Mouse (Mus musculus) intestine, postnatal 0 days (tissue): ENCODE results near the gene 1700008O03Rik. TPM values are rescaled to one million over a fixed set of nuclear protein-coding genes. Genes with fewer than 3 reads are reported as not detected.

Experiments used
- ATAC-seq: fragments of 200-750 bp; cut with Nextera tagmentation; 2 replicates; pipeline ENCODE4 v1.8.0; 2017; ENCODE audit warnings: mild to moderate bottlenecking, moderate TSS enrichment, moderate library complexity
- H3K27ac ChIP-seq: fragments of 300-500 bp; sonication (generic); 2 replicates; pipeline ENCODE4 v1.5.1; 2014; ENCODE audit warnings: mild to moderate bottlenecking, low read depth, low read length, moderate library complexity
- H3K27me3 ChIP-seq: fragments of 300-500 bp; sonication (generic); replicated peaks from 2 replicates; pipeline ENCODE4 v1.6.1; 2014; ENCODE audit warnings: low read length, mixed read lengths; ENCODE audit not compliant: control insufficient read depth, insufficient read depth
- H3K36me3 ChIP-seq: fragments of 300-500 bp; sonication (generic); 2 replicates; pipeline ENCODE4 v1.6.1; 2014; ENCODE audit warnings: mild to moderate bottlenecking, moderate library complexity; ENCODE audit not compliant: control insufficient read depth, insufficient read depth
- H3K4me1 ChIP-seq: fragments of 300-500 bp; sonication (generic); replicated peaks from 2 replicates; pipeline ENCODE4 v1.6.1; 2014; ENCODE audit warnings: antibody characterized with exemption, low read length, mixed read lengths; ENCODE audit not compliant: control insufficient read depth, insufficient read depth
- H3K4me2 ChIP-seq: fragments of 300-500 bp; sonication (generic); replicated peaks from 2 replicates; pipeline ENCODE4 v1.6.1; 2014; ENCODE audit warnings: low read depth, mild to moderate bottlenecking, moderate library complexity
- H3K4me3 ChIP-seq: fragments of 300-500 bp; sonication (generic); 2 replicates; pipeline ENCODE4 v1.5.1; 2014; ENCODE audit warnings: low read depth, low read length
- H3K9ac ChIP-seq: fragments of 300-500 bp; sonication (generic); 2 replicates; pipeline ENCODE4 v1.6.1; 2014; ENCODE audit warnings: mild to moderate bottlenecking, low read depth, low read length
- H3K9me3 ChIP-seq: fragments of 300-500 bp; sonication (generic); 2 replicates; pipeline ENCODE4 v1.6.1; 2016; ENCODE audit warnings: mixed run types; ENCODE audit not compliant: control insufficient read depth
- CTCF ChIP-seq: sonication (generic); IDR thresholded peaks from 2 replicates; pipeline ENCODE4 v1.5.1; 2016; ENCODE audit warnings: low read depth, mild to moderate bottlenecking, control low read depth, antibody characterized with exemption, moderate library complexity
- whole genome bisulfite sequencing: fragments of 180-500 bp; shearing (Covaris S2); extraction: QIAGEN DNeasy Blood & Tissue Kit; methylation state at CpG from one replicate; pipeline ENCODE4 v1.1.7; 2014; 5-methylcytosine and 5-hydroxymethylcytosine counted together
- polyA plus RNA-seq: library from polyadenylated mRNA; unstranded; fragments of >200 nt; fragmentation: Nextera tagmentation; extraction: Ambion mirVana; gene quantifications from 2 replicates; pipeline ENCODE4 v1.2.1, GENCODE M21; 2015

Gene 1700008O03Rik
- polyA plus RNA-seq, 1 experiment from 2014 or later, result 0.60 TPM

- no peak overlapping the region for H3K27ac ChIP-seq
Measured at GRCm38 (mm10) chr7:44373889-44374652, 11.5 kb downstream of the 1700008O03Rik start.

GRCm38 (mm10) chr7:44373460-44373859 is 12.2 kb downstream of the 1700008O03Rik start:
- peak; percentile 36 for ATAC-seq
- Histone ChIP-seq H3K4me2 (peak overlapping the region; percentile 91), H3K4me1 (0 out of 2 replicates have a peak, but pooled peaks cover 2% of the 10 kb centered on the region), H3K27me3 (no peaks in the 10 kb centered on the region), H3K4me3 (peak overlapping the region; percentile 64), H3K27ac (no peak overlapping the region), H3K36me3 (no peaks in the 10 kb centered on the region), H3K9ac (0 out of 2 replicates have a peak overlapping the region, but pooled peaks have one; percentile 34), H3K9me3 (no peaks in the 10 kb centered on the region)
- TF ChIP-seq CTCF, result 0 out of 2 replicates have a peak, but pooled peaks have one; percentile 1
- WGBS, result 9% methylated on average over 7 of the region's 7 CpGs

More at GRCm38 (mm10) chr7:44373889-44374652, 11.5 kb downstream of the 1700008O03Rik start:
- Histone ChIP-seq H3K36me3 (no peaks in the 10 kb centered on the region), H3K4me2 (peak overlapping the region; percentile 91), H3K4me1 (0 out of 2 replicates have a peak, but pooled peaks cover 2% of the 10 kb centered on the region), H3K9me3 (no peaks in the 10 kb centered on the region), H3K9ac (peak overlapping the region; percentile 53), H3K27me3 (no peaks in the 10 kb centered on the region), H3K4me3 (peak overlapping the region; percentile 64)
- TF ChIP-seq CTCF, result no peak
- peak; percentile 84 for ATAC-seq
- WGBS, result under 1% methylated on average over 19 of the region's 19 CpGs

GRCm38 (mm10) chr7:44372678-44373077 is 12.9 kb downstream of the 1700008O03Rik start:
- Histone ChIP-seq H3K9ac (no peak overlapping the region), H3K36me3 (no peaks in the 10 kb centered on the region), H3K27me3 (no peaks in the 10 kb centered on the region), H3K9me3 (no peaks in the 10 kb centered on the region), H3K4me1 (no peaks in the 10 kb centered on the region), H3K4me2 (no peak overlapping the region), H3K27ac (no peak overlapping the region), H3K4me3 (no peak overlapping the region)
- ATAC-seq, result no peak
- TF ChIP-seq CTCF, result no peak
- 91% methylated on average over 8 of the region's 8 CpGs for WGBS

- 0 out of 2 replicates have a peak, but pooled peaks have one; percentile 0 for ATAC-seq
- peak overlapping the region; percentile 52; the same call in 1 of the 2 replicates for H3K4me3 ChIP-seq
- no peak for TF ChIP-seq CTCF
- H3K27me3 ChIP-seq, result peaks cover 49% of the 10 kb centered on the region
- peak overlapping the region; percentile 98 for H3K4me2 ChIP-seq
- H3K9me3 ChIP-seq, result no peaks in the 10 kb centered on the region
- H3K9ac ChIP-seq, result no peak overlapping the region
- WGBS, result 11% methylated on average over 21 of the region's 21 CpGs
- no peaks in the 10 kb centered on the region for H3K36me3 ChIP-seq
- no peaks in the 10 kb centered on the region for H3K4me1 ChIP-seq
- H3K27ac ChIP-seq, result no peak overlapping the region
Measured at GRCm38 (mm10) chr7:44360792-44361301, 24.8 kb downstream of the 1700008O03Rik start.

GRCm38 (mm10) chr7:44359908-44360672 is 25.5 kb downstream of the 1700008O03Rik start:
- no peaks in the 10 kb centered on the region for H3K36me3 ChIP-seq
- no peak overlapping the region for H3K27ac ChIP-seq
- no peaks in the 10 kb centered on the region for H3K9me3 ChIP-seq
- peak overlapping the region; percentile 52 for H3K4me3 ChIP-seq
- TF ChIP-seq CTCF, result 0 out of 2 replicates have a peak, but pooled peaks have one; percentile 17
- H3K4me2 ChIP-seq, result peak overlapping the region; percentile 98
- H3K27me3 ChIP-seq, result peaks cover 57% of the 10 kb centered on the region
- H3K9ac ChIP-seq, result peak overlapping the region; percentile 34
- under 1% methylated on average over 54 of the region's 54 CpGs for WGBS
- no peaks in the 10 kb centered on the region for H3K4me1 ChIP-seq
- ATAC-seq, result peak; percentile 71
